Mouse (Mus musculus): ENCODE measurements at regions not wholly inside any gene's neighbourhood (a gene's known extent, or its start where the extent isn't known, plus 50 kb on each side); places are given as distances from the start of the nearest gene placed in this dataset.
A peak's percentile ranks its signal among the peaks of the same experiment; 100 is the strongest.
"Not testable (repeated sequence)": the region's sequence is repeated elsewhere in the genome, so short reads cannot be mapped to it uniquely, and the experiment has no call there.

- no peak for DNase-seq
These were observed 61.0 kb downstream of the 4930474N05Rik start for GRCm38 (mm10) chr14:36155757-36156156.

DNA sequence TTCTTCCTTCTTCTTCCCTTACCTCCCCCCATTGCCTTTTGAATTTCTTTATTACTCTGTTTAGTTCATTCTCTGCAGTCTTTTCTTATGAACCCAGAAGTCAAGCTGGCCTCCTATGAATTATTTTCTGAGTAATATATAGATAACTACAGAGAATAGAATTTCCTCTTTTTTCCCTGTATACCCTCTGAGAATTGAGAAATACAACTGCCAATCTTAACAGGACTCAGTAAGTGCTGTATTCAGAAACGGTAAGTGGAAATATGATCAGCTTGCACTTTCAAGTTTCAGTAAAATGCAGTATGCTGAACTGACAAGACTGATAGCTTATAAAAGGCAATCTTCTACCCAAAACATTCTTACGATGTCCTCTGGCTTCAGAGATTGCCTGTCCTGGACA lies 61.5 kb downstream of the 4930474N05Rik start:
- DNase-seq: no peak

DNA sequence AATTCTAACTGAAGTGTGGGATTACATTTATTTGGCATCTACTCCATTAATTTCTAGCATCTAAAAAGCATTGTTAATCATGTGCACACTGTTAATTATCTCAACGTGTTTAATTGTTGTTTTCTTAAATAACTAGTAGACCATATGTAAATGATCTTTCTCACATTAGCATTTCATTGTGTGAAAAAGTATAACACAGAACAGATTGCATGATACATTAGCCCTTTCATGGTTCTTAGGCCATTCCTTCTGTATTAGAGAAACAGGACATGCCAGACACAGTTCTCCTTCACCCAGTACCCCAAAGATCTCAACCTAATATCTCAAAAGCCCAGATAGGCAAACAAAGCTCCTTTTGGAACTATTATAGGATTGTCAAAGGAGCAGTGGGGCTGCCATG lies 89.0 kb downstream of the 4930474N05Rik start:
- DNase-seq: no peak

DNA sequence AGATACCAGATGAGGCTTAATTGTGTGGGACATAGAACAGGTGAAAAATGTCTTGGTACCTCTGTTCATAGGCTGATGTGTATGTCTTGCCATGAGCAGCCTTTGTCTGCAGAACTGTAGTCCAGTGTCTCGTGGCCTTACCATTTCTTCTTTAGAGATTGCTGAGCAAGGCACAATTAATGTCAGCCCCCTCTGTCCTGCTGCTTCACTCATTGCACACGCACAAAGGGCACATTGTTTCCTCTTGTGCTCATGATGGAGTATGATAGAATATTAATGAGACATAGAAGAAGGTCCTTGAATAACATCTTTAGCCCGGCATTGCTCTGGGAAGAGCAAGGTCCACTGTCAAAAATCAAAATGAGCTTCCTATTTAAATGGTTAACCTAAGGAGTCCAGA lies 101.8 kb downstream of the 4930474N05Rik start:
- DNase-seq: no peak

- no peak for DNase-seq
These were observed 103.7 kb downstream of the 4930474N05Rik start for GRCm38 (mm10) chr14:36198396-36198795.

DNA sequence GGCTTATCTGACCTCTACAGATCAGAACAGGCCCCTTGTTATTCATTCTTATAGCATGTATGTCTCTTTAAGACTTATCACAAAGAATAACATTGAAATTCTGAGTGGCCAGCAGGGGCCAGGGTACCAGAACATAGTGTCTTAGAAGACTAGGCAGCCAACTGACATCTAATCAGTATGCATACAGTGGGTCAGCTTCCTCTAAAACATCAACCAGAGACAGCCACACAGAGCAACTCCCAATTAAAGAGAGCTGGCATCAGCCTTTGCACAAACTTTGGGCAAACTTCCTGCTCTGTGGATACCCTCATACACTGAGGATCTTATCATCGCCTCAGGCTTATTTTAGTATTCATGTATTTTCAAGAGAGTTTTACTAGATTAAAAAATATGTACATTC lies 109.1 kb downstream of the 4930474N05Rik start:
- no peak for DNase-seq

DNA sequence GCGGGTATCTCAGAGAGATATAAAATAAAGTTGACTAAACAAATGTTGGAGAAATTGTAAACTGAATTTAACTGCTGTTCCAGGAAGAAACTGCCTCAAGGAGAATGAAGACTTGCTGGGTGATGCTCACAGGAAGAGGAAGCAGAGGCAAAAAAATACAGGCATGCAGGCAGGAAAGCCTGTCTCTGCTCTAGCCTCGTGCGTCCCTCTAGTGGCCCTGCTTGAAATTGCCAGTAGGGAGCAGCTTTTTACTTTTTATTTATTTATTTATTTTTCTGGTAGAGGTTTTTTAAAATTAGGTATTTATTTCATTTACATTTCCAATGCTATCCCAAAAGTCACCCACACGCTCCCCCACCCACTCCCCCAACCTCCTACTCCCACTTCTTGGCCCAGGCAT lies 118.1 kb downstream of the 4930474N05Rik start:
- peak; percentile 41 to 70 for DNase-seq

DNA sequence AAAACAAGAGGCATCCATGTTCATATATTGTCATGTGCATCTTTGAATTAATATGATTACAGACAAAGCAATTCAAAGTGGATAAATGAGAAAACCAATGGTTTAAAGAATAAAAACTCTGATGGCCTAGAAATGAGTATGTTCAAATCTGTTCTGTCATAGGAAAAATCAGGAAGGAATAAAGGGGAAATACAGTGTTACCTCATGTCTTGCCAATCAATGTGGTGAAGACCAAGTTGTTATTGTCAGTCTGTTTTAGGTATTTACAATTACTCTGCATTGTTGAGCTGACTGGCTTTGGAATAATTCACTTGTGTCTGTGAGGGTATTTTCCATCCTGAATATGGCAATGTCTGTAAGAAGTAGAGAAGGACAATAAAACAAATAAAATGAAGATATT lies 151.1 kb downstream of the 4930474N05Rik start:
- DNase-seq: no peak

GRCm38 (mm10) chr14:36262126-36262525 lies 167.4 kb downstream of the 4930474N05Rik start:
- peak in 1 of 2 experiments; percentile 18 for DNase-seq

- DNase-seq: no peak
These were observed 189.2 kb downstream of the 4930474N05Rik start for GRCm38 (mm10) chr14:36283825-36284414.

GRCm38 (mm10) chr14:36288697-36289286 lies 194.1 kb downstream of the 4930474N05Rik start:
- DNase-seq: no peak

DNA sequence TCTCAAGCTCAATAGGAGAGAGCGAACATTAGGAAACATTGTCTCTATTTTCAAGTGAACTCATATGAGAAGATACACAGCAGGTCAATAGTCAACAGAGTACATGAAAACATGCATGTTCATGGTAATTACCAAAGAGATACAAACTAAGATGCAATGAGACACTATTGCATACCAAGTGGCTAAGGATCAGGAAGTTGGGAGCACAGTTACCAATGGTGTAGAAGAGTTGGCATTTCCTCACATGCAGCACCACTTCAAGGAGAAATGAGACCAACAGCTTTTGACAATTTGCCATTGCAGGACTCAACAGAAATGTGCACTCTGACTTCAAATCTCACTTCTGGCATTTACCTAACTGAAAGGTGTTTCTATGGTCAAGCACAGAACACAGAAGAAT lies 215.6 kb downstream of the 4930474N05Rik start:
- no peak for DNase-seq

DNA sequence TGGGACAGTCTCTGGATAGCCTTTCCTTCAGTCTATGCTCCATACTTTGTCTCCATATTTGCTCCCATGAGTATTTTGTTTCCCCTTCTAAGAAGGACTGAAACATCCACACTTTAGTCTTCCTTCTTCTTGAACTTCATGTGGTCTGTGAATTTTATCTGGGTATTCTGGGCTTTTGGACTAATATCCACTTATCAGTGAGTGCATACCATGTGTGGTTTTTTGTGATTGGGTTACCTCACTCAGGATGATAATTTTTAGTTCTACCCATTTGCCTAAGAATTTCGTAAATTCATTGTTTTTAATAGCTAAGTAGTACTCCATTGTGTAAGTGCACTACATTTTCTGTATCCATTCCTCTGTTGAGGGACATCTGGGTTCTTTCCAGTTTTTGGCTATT lies 220.0 kb downstream of the 4930474N05Rik start:
- not testable (repeated sequence) for DNase-seq

DNA sequence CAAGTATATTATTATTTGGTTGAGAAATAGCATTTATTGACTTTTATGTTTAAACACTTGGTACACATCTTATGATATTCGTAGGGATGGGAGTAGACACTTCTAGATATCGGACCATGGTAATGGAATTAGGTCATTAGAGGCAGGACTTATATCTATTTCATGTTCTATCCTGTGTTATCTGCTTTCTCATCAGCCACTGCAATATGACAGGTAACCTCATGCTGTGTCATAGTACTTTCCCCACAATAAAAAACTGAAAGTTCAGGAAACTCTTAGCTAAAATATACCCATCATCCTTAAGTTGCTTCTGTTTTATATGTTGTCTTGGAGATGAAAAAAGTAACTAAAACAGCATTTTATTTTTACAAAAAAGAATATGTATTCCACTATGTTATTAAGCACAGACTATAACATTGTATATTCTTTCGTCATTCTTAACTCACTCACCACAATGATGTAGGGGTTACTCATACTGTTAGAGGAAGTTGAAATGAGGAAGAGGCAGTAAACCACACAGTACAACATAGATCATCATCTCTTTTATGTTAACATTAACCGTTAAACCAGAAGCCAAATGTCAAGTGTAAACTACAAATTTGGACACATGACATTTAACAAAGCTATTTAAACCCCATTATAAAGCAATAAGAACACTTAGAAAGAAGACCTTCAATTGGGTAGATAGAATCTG lies 221.8 kb downstream of the 4930474N05Rik start:
- no peak for DNase-seq

DNA sequence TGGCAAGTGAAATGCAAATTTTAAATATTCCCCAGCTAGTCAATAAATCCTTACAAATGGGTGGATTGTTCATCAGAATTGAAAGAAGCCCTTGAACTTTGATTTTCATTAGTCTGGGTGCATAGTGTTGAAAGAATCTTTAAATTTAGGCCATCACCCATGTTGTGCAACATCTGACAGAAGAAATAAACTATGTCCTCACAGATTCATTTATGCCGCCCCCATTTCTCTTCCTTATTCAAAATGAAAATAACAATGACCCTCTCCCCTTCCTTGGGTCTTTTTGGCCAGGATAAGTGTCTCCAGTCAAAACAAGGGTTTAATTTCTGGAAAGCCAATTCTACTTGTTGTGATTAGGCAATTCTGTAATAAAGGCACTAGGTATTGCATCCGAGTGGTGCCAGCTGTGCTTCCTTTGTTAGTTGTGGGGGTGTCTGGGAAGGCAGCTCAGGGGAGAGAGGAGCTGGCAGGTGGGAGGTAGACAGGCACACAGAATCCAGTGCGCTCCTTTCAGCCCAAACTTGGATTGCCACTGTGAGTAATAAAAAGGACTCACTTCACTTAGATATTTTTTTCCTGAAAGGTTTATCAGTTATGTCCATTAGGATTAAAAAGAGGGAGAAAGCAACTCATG lies 233.7 kb downstream of the 4930474N05Rik start:
- no peak for DNase-seq

GRCm38 (mm10) chr14:36340832-36341231 lies 246.1 kb downstream of the 4930474N05Rik start:
- DNase-seq: no peak
